Mouse (Mus musculus) hindbrain, embryonic 15.5 days (tissue): Measurements from ENCODE around the gene Pipox. TPM values are rescaled to one million over a fixed set of nuclear protein-coding genes. Genes with fewer than 3 reads are reported as not detected.

Experiments
- ATAC-seq: fragments of 200-750 bp; cut with Nextera tagmentation; 2 replicates; pipeline ENCODE4 v1.8.0; 2017; ENCODE audit warnings: low read depth, moderate number of reproducible peaks, moderate TSS enrichment; ENCODE audit not compliant: low FRiP score
- H3K27ac ChIP-seq: fragments of 300-500 bp; sonication (generic); replicated peaks from 2 replicates; pipeline ENCODE4 v1.5.1; 2015; ENCODE audit warnings: mild to moderate bottlenecking, inconsistent platforms
- H3K27me3 ChIP-seq: fragments of 300-500 bp; sonication (generic); 2 replicates; pipeline ENCODE4 v1.6.1; 2015; ENCODE audit warnings: control low read depth, inconsistent platforms
- H3K36me3 ChIP-seq: fragments of 300-500 bp; sonication (generic); 2 replicates; pipeline ENCODE4 v1.6.1; 2015; ENCODE audit warnings: control low read depth, inconsistent platforms
- H3K4me1 ChIP-seq: fragments of 300-500 bp; sonication (generic); replicated peaks from 2 replicates; pipeline ENCODE4 v1.6.1; 2015; ENCODE audit warnings: control low read depth, inconsistent platforms
- H3K4me2 ChIP-seq: fragments of 300-500 bp; sonication (generic); 2 replicates; pipeline ENCODE4 v1.6.1; 2015; ENCODE audit warnings: moderate library complexity, mild to moderate bottlenecking, inconsistent platforms
- H3K4me3 ChIP-seq: fragments of 300-500 bp; sonication (generic); 2 replicates; pipeline ENCODE4 v1.5.1; 2015; ENCODE audit warnings: mild to moderate bottlenecking, inconsistent platforms
- H3K9ac ChIP-seq: fragments of 300-500 bp; sonication (generic); 2 replicates; pipeline ENCODE4 v1.6.1; 2015; ENCODE audit warnings: inconsistent platforms
- H3K9me3 ChIP-seq: fragments of 300-500 bp; sonication (generic); 2 replicates; pipeline ENCODE4 v1.6.1; 2016; ENCODE audit warnings: control low read depth, inconsistent platforms
- WGBS: fragments of 180-500 bp; shearing (Covaris S2); methylation state at CpG from one replicate; pipeline ENCODE4 v1.1.7; 2015; 5-methylcytosine and 5-hydroxymethylcytosine counted together
- polyA plus RNA-seq: library from polyadenylated mRNA; unstranded; fragments of >200 nt; fragmentation: Nextera tagmentation; extraction: Ambion mirVana; gene quantifications from 2 replicates; pipeline ENCODE4 v1.2.1, GENCODE M21; 2015

Gene Pipox
- polyA plus RNA-seq, 1 experiment from 2014 or later = 5.1 TPM

DNA sequence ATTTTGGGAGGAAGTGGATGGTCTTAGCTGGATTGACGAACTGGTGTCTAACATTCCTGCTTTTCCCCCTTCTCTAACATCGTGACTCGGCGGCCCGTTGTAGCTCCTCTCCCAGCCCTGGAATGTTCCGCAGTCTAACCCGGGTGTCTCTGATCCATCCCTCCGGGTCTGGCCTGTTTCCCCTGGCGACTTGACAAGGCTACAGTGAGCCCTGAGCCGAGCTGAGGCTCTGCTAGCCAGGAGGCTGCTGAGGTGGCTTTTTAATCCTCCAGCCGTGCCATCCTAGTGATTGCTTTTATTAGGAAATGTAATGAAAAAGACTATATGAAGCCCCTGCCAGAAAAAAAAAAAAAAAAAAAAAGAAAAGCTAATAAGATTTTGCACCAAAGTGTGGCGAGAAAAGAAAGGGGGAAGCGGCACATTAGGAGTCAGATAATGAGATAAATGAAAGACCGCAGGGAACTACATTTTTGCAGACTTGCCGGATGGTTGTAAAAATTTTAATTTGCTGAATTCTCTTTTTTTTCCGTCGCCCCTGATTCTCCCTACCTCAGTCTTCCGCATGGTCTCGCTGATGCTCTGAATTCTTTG lies 12.3 kb upstream of the Pipox start:
- no peak for ATAC-seq
- Histone ChIP-seq H3K27ac (peak overlapping the region; percentile 81), H3K9ac (no peak overlapping the region), H3K4me1 (peaks cover 47% of the 10 kb centered on the region), H3K9me3 (no peaks in the 10 kb centered on the region), H3K4me3 (no peak overlapping the region), H3K36me3 (no peaks in the 10 kb centered on the region), H3K4me2 (peak overlapping the region; percentile 28; the same call in 1 of the 2 replicates), H3K27me3 (0 out of 2 replicates have a peak, but pooled peaks cover 3% of the 10 kb centered on the region)
- WGBS = 16% methylated on average over 19 of the region's 19 CpGs

DNA sequence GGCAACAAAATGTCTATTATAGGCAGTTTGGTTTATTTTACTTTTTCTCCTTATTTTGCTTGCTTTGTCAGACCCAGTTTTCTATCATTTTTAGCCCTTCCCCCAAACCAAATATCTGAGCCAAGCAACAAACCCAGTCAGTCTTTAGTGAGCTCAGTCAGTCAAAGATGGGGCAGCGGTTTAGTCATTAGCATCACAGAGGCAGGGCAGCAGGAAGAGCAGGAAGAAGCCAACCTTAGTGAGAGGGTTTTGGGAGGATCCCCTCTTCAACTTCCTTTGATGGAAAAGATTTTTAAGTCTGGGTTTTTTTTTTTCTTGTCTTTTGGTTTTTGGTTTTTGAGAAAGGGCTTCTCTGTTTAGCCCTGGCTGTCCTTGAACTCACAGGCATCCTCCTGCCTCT lies 10.8 kb upstream of the Pipox start:
- H3K4me1 ChIP-seq = peaks cover 50% of the 10 kb centered on the region

DNA sequence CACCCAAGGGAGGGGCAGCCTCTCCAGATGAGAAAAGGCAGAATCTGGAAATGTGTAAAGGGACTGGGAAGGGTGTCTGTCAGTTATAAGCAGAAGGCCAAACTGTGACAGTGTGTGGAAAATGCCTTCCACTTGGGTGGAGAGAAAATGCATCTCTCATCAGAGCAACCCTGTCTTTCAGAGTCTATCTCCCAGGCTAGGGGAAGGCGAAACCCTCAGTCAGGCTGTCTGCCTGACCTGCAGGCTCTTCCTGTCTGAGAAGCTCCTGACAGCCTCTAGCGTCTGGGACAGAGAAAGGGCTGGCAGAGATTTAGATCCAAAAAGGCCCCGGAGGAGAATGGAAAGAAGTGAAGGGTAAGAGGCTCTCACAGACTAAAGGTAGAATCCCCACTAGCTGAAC lies 9.9 kb upstream of the Pipox start:
- peak overlapping the region; percentile 59 for H3K27ac ChIP-seq
- H3K4me1 ChIP-seq = peaks cover 45% of the 10 kb centered on the region
- H3K27me3 ChIP-seq = no peaks in the 10 kb centered on the region
- no peaks in the 10 kb centered on the region for H3K36me3 ChIP-seq
- WGBS = 12% methylated on average over 3 of the region's 3 CpGs
- H3K4me2 ChIP-seq = no peak overlapping the region
- H3K9ac ChIP-seq = no peak overlapping the region
- ATAC-seq = no peak
- H3K9me3 ChIP-seq = no peaks in the 10 kb centered on the region
- H3K4me3 ChIP-seq = no peak overlapping the region

More for the DNA sequence above, 10.8 kb upstream of the Pipox start:
- Histone ChIP-seq H3K36me3 (no peaks in the 10 kb centered on the region), H3K9me3 (no peaks in the 10 kb centered on the region), H3K4me3 (no peak overlapping the region), H3K27me3 (no peaks in the 10 kb centered on the region), H3K4me2 (no peak overlapping the region), H3K9ac (no peak overlapping the region), H3K27ac (no peak overlapping the region)
- ATAC-seq = no peak
- 38% methylated on average over 1 of the region's 1 CpGs for WGBS

DNA sequence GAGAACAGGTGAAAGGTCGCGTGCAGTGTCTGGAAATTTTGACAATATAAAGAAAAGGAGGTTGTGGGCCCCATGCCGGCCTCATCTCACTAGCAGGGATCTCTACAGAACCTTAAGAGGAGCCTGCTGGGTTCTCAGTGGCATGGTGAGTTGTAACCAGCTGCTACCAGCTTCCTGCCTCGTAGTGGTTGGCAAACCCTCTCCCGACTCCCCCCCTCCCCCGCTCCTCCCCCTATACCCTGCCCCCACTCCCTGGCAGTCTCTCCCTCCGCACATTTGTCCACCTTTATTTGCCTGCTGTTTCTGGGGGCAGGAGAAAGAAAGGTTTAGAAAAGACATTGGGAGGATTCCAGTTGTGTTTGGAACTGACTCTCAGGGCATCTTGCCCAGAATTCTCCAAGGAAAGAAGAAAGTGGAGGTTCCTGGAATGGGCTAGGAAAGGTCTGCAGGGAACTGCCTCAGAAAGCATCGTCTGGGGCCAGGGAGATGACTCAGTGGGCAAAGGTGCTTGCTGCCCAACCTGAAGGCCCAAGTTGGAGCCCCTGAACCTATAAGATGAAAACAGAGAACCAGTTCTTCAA lies 8.0 kb upstream of the Pipox start:
- Histone ChIP-seq H3K27me3 (0 out of 2 replicates have a peak, but pooled peaks cover 3% of the 10 kb centered on the region), H3K9ac (no peak overlapping the region), H3K9me3 (no peaks in the 10 kb centered on the region), H3K4me3 (no peak overlapping the region), H3K36me3 (no peaks in the 10 kb centered on the region), H3K4me1 (peaks cover 56% of the 10 kb centered on the region), H3K27ac (peak overlapping the region; percentile 61), H3K4me2 (no peak overlapping the region)
- 27% methylated on average over 8 of the region's 8 CpGs for WGBS
- peak; percentile 44; the same call in 1 of the 2 replicates for ATAC-seq

DNA sequence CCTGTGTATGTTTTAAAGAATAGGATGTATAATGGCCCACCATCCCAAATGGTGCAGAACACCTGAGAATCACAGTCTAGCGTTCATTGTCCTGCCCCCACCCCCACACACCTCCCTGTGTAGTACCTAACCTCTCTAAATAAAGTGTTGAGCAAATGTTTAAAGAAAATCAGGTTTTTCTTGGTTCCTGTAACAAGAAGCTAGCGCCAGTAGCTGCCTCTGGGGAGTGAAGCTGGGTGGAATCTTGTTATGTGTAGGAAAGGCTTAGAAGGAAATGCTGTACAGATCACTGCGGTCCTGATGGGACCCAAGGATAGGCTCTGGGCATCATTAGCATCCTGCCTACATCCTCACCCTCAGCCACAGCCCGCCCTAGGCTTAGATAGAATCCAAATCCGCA lies 7.5 kb upstream of the Pipox start:
- Histone ChIP-seq H3K27ac (peak overlapping the region; percentile 61), H3K9me3 (no peaks in the 10 kb centered on the region), H3K4me1 (peaks cover 57% of the 10 kb centered on the region), H3K27me3 (0 out of 2 replicates have a peak, but pooled peaks cover 3% of the 10 kb centered on the region), H3K36me3 (no peaks in the 10 kb centered on the region), H3K4me3 (no peak overlapping the region), H3K4me2 (no peak overlapping the region), H3K9ac (no peak overlapping the region)
- no peak for ATAC-seq
- WGBS = 46% methylated on average over 5 of the region's 5 CpGs

DNA sequence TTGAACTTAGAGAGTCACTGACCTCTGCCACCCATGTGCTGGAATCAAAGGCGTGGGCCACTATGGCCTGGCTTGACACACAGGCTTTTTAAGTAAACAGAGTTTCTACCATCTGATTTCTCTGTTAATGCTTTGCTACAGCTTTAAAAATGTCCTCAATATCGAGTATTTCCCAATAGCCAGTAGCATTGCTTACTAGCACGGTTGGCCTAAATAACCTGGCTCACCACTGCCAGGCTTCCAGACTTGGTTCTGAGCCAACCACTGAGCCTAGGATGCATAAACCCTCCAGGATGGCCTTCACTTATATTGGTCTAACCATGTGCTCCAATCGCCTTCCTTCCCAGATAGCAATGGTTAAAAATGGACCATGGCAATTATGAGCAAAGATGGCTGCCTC lies 6.8 kb upstream of the Pipox start:
- H3K27ac ChIP-seq = no peak overlapping the region
- WGBS = 90% methylated on average over 4 of the region's 4 CpGs
- 0 out of 2 replicates have a peak, but pooled peaks cover 3% of the 10 kb centered on the region for H3K27me3 ChIP-seq
- ATAC-seq = no peak
- no peaks in the 10 kb centered on the region for H3K9me3 ChIP-seq
- no peak overlapping the region for H3K4me3 ChIP-seq
- H3K4me2 ChIP-seq = no peak overlapping the region
- H3K4me1 ChIP-seq = peaks cover 57% of the 10 kb centered on the region
- no peaks in the 10 kb centered on the region for H3K36me3 ChIP-seq
- H3K9ac ChIP-seq = no peak overlapping the region

DNA sequence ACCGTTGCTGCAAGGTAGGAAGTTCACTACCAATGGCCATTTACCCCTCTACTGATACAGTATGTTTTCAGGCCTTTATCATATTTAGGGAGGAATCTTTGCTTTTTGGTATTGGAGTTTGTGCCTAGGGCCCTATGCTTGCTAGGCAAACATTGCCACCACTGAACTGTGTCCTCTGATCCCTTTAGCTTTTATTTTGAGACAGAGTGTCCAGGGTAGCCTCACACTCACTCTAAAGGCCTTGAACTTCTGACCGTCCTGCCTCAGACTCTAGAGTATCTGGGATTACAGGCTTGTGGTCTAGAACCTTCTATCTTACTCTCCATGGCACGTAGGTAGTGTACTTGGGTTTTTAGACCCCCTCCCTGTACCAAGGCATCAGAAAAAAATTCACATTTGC lies 6.3 kb upstream of the Pipox start:
- Histone ChIP-seq H3K4me3 (no peak overlapping the region), H3K36me3 (no peaks in the 10 kb centered on the region), H3K9me3 (no peaks in the 10 kb centered on the region), H3K27me3 (0 out of 2 replicates have a peak, but pooled peaks cover 3% of the 10 kb centered on the region), H3K27ac (no peak overlapping the region), H3K4me1 (peaks cover 62% of the 10 kb centered on the region), H3K4me2 (no peak overlapping the region), H3K9ac (no peak overlapping the region)
- 95% methylated on average over 3 of the region's 3 CpGs for WGBS
- ATAC-seq = no peak

DNA sequence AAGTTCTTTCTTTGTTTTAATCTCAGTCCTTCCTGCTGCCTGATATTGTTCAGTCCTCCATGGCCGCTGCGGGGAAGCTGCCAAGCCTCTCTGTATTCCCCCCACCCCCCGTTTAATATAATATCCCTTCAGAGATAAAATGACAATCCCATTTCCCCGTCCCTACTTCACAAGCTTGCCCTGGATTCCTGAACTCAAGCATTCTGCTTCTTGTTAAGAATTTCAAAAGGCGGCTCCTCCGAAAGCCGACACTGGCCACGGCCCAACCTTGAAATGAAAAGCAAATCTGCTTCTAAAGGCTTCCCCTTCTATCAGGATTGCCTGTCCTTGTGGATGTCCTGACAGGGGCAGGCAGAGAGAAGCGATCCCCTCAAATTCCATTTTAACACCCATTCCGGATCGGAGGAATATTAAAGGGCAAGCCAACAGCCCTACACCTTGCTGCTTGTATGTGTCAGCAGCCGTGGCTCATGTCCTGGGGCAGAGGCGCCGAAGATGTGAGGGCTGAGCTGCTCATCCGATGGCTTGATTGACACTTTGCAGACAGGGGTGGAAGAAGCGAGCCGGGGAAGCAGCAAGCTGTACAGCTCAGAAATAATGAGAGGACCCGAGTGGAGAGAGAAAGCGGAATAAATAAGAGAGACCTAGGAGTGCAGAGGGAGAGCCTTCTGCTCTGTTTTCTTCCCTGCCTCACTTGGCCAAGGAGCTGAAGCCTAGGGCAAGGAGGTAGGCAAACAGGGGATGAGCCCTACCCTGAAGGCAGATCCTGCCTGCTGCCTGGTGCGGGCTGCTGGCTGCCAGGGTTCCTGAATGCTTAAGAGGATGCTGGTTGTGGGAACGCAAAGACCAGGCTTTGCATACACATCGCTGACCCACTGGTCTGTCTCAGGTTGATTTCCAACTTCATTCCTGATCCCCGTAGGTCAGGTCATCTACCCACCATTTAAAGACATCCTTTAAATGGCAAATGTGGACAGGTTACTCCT lies 3.2 kb upstream of the Pipox start:
- H3K4me2 ChIP-seq = peak overlapping the region; percentile 44
- no peak for ATAC-seq
- WGBS = 10% methylated on average over 23 of the region's 23 CpGs
- 0 out of 2 replicates have a peak, but pooled peaks cover 3% of the 10 kb centered on the region for H3K27me3 ChIP-seq
- H3K36me3 ChIP-seq = no peaks in the 10 kb centered on the region
- H3K27ac ChIP-seq = peak overlapping the region; percentile 83
- 0 out of 2 replicates have a peak overlapping the region, but pooled peaks have one; percentile 9 for H3K4me3 ChIP-seq
- peak overlapping the region; percentile 33; the same call in 1 of the 2 replicates for H3K9ac ChIP-seq
- H3K4me1 ChIP-seq = peaks cover 76% of the 10 kb centered on the region
- no peaks in the 10 kb centered on the region for H3K9me3 ChIP-seq

DNA sequence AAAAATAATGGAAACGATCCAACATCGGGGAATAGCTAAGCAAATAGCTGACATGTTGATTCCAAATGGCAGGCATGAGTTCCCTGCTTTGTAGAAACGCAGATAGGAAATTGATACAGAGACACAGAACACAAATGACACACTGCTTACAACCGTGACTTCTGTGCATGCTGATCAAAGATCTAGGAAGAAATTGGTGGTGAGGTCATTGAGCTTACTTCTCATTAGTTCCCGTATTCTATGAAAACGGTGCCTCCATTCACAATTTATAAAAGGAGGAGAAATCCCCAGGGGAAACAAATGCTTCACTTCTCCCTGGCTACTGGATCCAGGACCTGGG lies 2.6 kb upstream of the Pipox start:
- H3K36me3 ChIP-seq = no peaks in the 10 kb centered on the region
- H3K27me3 ChIP-seq = 0 out of 2 replicates have a peak, but pooled peaks cover 3% of the 10 kb centered on the region
- peak overlapping the region; percentile 83 for H3K27ac ChIP-seq
- H3K4me3 ChIP-seq = no peak overlapping the region
- peak overlapping the region; percentile 44 for H3K4me2 ChIP-seq
- H3K9ac ChIP-seq = no peak overlapping the region
- WGBS = 12% methylated on average over 6 of the region's 6 CpGs
- H3K4me1 ChIP-seq = peaks cover 73% of the 10 kb centered on the region
- no peaks in the 10 kb centered on the region for H3K9me3 ChIP-seq
- ATAC-seq = no peak

DNA sequence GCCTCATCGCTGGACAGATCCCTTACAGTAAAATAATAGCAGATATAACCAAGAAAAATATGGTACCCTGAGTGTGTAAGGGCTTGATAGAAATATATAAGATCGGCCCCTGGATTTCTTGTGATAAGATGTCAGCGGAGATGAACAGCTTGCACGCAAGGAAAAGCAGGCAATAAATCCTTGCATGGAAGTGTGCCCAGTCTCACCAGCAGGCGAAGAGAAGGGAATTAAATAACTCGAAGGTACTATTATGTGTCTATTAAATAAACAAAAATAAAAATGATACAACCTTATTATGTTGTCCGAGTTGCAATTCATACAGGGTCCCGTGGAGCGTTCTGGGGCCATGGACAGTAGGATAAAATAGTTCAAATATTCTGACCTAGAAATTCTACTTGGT lies 2.1 kb upstream of the Pipox start:
- H3K4me3 ChIP-seq = no peak overlapping the region
- peaks cover 69% of the 10 kb centered on the region for H3K4me1 ChIP-seq
- 30% methylated on average over 9 of the region's 9 CpGs for WGBS
- H3K9me3 ChIP-seq = no peaks in the 10 kb centered on the region
- no peak for ATAC-seq
- no peaks in the 10 kb centered on the region for H3K36me3 ChIP-seq
- H3K27me3 ChIP-seq = 0 out of 2 replicates have a peak, but pooled peaks cover 3% of the 10 kb centered on the region
- H3K27ac ChIP-seq = peak overlapping the region; percentile 83
- peak overlapping the region; percentile 44; the same call in 1 of the 2 replicates for H3K4me2 ChIP-seq
- H3K9ac ChIP-seq = no peak overlapping the region

DNA sequence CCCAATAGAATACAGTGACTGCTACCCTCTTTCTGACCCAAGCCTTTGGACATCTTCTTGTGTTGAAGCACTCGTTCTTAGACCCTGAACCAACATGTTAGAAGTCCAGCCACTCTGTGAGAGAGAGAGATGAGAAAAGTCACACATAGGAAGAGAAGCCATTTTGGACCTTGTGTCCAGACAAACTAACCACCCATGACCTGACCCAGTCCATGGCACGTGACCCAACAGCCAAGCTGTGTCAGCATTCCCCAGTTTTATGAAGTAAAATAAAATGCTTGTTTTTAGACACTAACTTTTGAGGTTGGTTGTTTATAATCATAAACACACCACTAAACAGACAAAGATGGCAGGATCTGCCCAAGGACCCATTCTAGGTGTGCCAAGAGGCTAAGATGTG lies 1.1 kb upstream of the Pipox start:
- no peaks in the 10 kb centered on the region for H3K9me3 ChIP-seq
- no peak for ATAC-seq
- no peak overlapping the region for H3K27ac ChIP-seq
- no peak overlapping the region for H3K4me3 ChIP-seq
- no peak overlapping the region for H3K9ac ChIP-seq
- H3K36me3 ChIP-seq = no peaks in the 10 kb centered on the region
- H3K4me2 ChIP-seq = no peak overlapping the region
- peaks cover 76% of the 10 kb centered on the region for H3K4me1 ChIP-seq
- WGBS = 74% methylated on average over 2 of the region's 2 CpGs
- 0 out of 2 replicates have a peak, but pooled peaks cover 3% of the 10 kb centered on the region for H3K27me3 ChIP-seq

DNA sequence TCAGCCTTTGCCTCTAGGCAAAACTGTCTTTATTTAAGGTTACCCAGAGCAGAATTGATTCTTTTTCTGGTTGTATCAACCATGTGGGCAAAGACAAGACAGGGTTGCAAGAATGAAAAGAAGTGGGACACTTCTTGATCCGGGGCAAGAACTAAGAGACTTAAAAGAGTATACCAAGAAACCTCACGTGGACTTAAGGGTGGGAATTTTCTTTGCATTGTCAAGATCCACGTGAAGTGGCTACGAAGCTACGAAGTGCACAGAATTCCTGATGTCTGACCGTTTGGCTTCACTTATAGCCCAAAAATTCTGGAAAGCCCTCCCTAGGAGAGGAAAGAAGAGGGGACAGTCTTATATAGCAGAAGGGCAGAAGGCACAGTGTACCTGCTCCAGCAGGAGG lies 613 bp downstream of the Pipox start:
- WGBS = 23% methylated on average over 6 of the region's 6 CpGs
- ATAC-seq = no peak
- H3K4me1 ChIP-seq = peaks cover 72% of the 10 kb centered on the region

More for the DNA sequence above, 613 bp downstream of the Pipox start:
- H3K4me3 ChIP-seq = 0 out of 2 replicates have a peak overlapping the region, but pooled peaks have one; percentile 3
- no peaks in the 10 kb centered on the region for H3K36me3 ChIP-seq
- no peaks in the 10 kb centered on the region for H3K9me3 ChIP-seq
- no peaks in the 10 kb centered on the region for H3K27me3 ChIP-seq
- no peak overlapping the region; the same call in 1 of the 2 replicates for H3K9ac ChIP-seq
- H3K4me2 ChIP-seq = peak overlapping the region; percentile 14
- H3K27ac ChIP-seq = peak overlapping the region; percentile 78
